Mouse (Mus musculus) embryonic facial prominence, embryonic 15.5 days (tissue): ENCODE results near the gene Tprg. TPM values are rescaled to one million over a fixed set of nuclear protein-coding genes. Genes with fewer than 3 reads are reported as not detected.

Experiments
- ATAC-seq: fragments of 200-750 bp; cut with Nextera tagmentation; 2 replicates; pipeline ENCODE4 v1.8.0; 2017; ENCODE audit warnings: low read depth, moderate TSS enrichment; ENCODE audit not compliant: insufficient number of reproducible peaks, low FRiP score, low TSS enrichment
- H3K27ac ChIP-seq: fragments of 300-500 bp; sonication (generic); replicated peaks from 2 replicates; pipeline ENCODE4 v1.5.1; 2015; ENCODE audit warnings: mild to moderate bottlenecking, inconsistent platforms
- H3K27me3 ChIP-seq: fragments of 300-500 bp; sonication (generic); 2 replicates; pipeline ENCODE4 v1.6.1; 2015; ENCODE audit warnings: inconsistent platforms
- H3K36me3 ChIP-seq: fragments of 300-500 bp; sonication (generic); 2 replicates; pipeline ENCODE4 v1.6.1; 2015; ENCODE audit warnings: mild to moderate bottlenecking, inconsistent platforms
- H3K4me1 ChIP-seq: fragments of 300-500 bp; sonication (generic); 2 replicates; pipeline ENCODE4 v1.6.1; 2015; ENCODE audit warnings: inconsistent platforms
- H3K4me2 ChIP-seq: fragments of 300-500 bp; sonication (generic); replicated peaks from 2 replicates; pipeline ENCODE4 v1.6.1; 2015; ENCODE audit warnings: mild to moderate bottlenecking, inconsistent platforms
- H3K4me3 ChIP-seq: fragments of 300-500 bp; sonication (generic); replicated peaks from 2 replicates; pipeline ENCODE4 v1.5.1; 2015; ENCODE audit warnings: mild to moderate bottlenecking, inconsistent platforms
- H3K9ac ChIP-seq: fragments of 300-500 bp; sonication (generic); 2 replicates; pipeline ENCODE4 v1.6.1; 2015; ENCODE audit warnings: inconsistent platforms
- H3K9me3 ChIP-seq: fragments of 300-500 bp; sonication (generic); replicated peaks from 2 replicates; pipeline ENCODE4 v1.6.1; 2016; ENCODE audit warnings: inconsistent platforms
- WGBS: fragments of 180-500 bp; shearing (Covaris S2); methylation state at CpG from one replicate; pipeline ENCODE4 v1.1.7; 2015; 5-methylcytosine and 5-hydroxymethylcytosine counted together
- polyA plus RNA-seq: library from polyadenylated mRNA; unstranded; fragments of >200 nt; fragmentation: Nextera tagmentation; extraction: Ambion mirVana; gene quantifications from 2 replicates; pipeline ENCODE4 v1.2.1, GENCODE M21; 2015

Tprg gene
- polyA plus RNA-seq, 1 experiment from 2014 or later, result 12.2 TPM

GRCm38 (mm10) chr16:25426261-25426660 lies 139.6 kb downstream of the Tprg start:
- no peak for ATAC-seq
- Histone ChIP-seq H3K4me2 (no peak overlapping the region), H3K4me3 (no peak overlapping the region), H3K4me1 (peaks cover 11% of the 10 kb centered on the region; the same call in 1 of the 2 replicates), H3K27me3 (no peaks in the 10 kb centered on the region), H3K36me3 (no peaks in the 10 kb centered on the region), H3K9me3 (no peaks in the 10 kb centered on the region), H3K9ac (no peak overlapping the region), H3K27ac (no peak overlapping the region)
- WGBS, result 14% methylated on average over 3 of the region's 3 CpGs

- H3K4me2 ChIP-seq, result no peak overlapping the region
- no peak overlapping the region for H3K27ac ChIP-seq
- WGBS, result 22% methylated on average over 2 of the region's 2 CpGs
- H3K27me3 ChIP-seq, result no peaks in the 10 kb centered on the region
- H3K9me3 ChIP-seq, result no peaks in the 10 kb centered on the region
- H3K4me3 ChIP-seq, result no peak overlapping the region
- ATAC-seq, result no peak
- H3K4me1 ChIP-seq, result no peaks in the 10 kb centered on the region
- no peak overlapping the region for H3K9ac ChIP-seq
- no peaks in the 10 kb centered on the region for H3K36me3 ChIP-seq
Measured at GRCm38 (mm10) chr16:25440039-25440438, 153.4 kb downstream of the Tprg start.

- Histone ChIP-seq H3K4me2 (no peak overlapping the region), H3K9ac (no peak overlapping the region), H3K27me3 (no peaks in the 10 kb centered on the region), H3K4me3 (no peak overlapping the region), H3K4me1 (0 out of 2 replicates have a peak, but pooled peaks cover 5% of the 10 kb centered on the region), H3K27ac (no peak overlapping the region), H3K9me3 (no peaks in the 10 kb centered on the region), H3K36me3 (no peaks in the 10 kb centered on the region)
- no peak for ATAC-seq
- WGBS, result 47% methylated on average over 7 of the region's 7 CpGs
Measured at GRCm38 (mm10) chr16:25445580-25445979, 159.0 kb downstream of the Tprg start.

- 61% methylated on average over 3 of the region's 3 CpGs for WGBS
- no peak for ATAC-seq
- Histone ChIP-seq H3K9ac (no peak overlapping the region), H3K4me3 (no peak overlapping the region), H3K27ac (no peak overlapping the region), H3K36me3 (no peaks in the 10 kb centered on the region), H3K4me1 (0 out of 2 replicates have a peak, but pooled peaks cover 5% of the 10 kb centered on the region), H3K9me3 (no peaks in the 10 kb centered on the region), H3K27me3 (no peaks in the 10 kb centered on the region), H3K4me2 (no peak overlapping the region)
Measured at GRCm38 (mm10) chr16:25451511-25451910, 164.9 kb downstream of the Tprg start.

- H3K4me2 ChIP-seq, result no peak overlapping the region
Measured at GRCm38 (mm10) chr16:25464732-25465131, 178.1 kb downstream of the Tprg start.

GRCm38 (mm10) chr16:25465435-25466139 lies 179.0 kb downstream of the Tprg start:
- Histone ChIP-seq H3K36me3 (no peaks in the 10 kb centered on the region), H3K4me2 (no peak overlapping the region), H3K4me3 (no peak overlapping the region), H3K9me3 (no peaks in the 10 kb centered on the region), H3K9ac (no peak overlapping the region), H3K27ac (0 out of 2 replicates have a peak overlapping the region, but pooled peaks have one; percentile 17), H3K4me1 (peaks cover 12% of the 10 kb centered on the region), H3K27me3 (no peaks in the 10 kb centered on the region)
- peak; percentile 34 for ATAC-seq
- 25% methylated on average over 13 of the region's 13 CpGs for WGBS

More at GRCm38 (mm10) chr16:25464732-25465131, 178.1 kb downstream of the Tprg start:
- 61% methylated on average over 4 of the region's 4 CpGs for WGBS
- Histone ChIP-seq H3K27ac (no peak overlapping the region), H3K9ac (no peak overlapping the region), H3K4me3 (no peak overlapping the region), H3K9me3 (no peaks in the 10 kb centered on the region), H3K4me1 (peaks cover 12% of the 10 kb centered on the region), H3K27me3 (no peaks in the 10 kb centered on the region), H3K36me3 (no peaks in the 10 kb centered on the region)
- ATAC-seq, result no peak

GRCm38 (mm10) chr16:25468040-25468439 lies 181.4 kb downstream of the Tprg start:
- Histone ChIP-seq H3K27me3 (no peaks in the 10 kb centered on the region), H3K36me3 (no peaks in the 10 kb centered on the region), H3K4me1 (peaks cover 12% of the 10 kb centered on the region), H3K4me2 (no peak overlapping the region), H3K4me3 (no peak overlapping the region), H3K27ac (no peak overlapping the region), H3K9me3 (no peaks in the 10 kb centered on the region), H3K9ac (no peak overlapping the region)
- no peak for ATAC-seq
- 80% methylated on average over 3 of the region's 3 CpGs for WGBS

GRCm38 (mm10) chr16:25468662-25469061 lies 182.0 kb downstream of the Tprg start:
- Histone ChIP-seq H3K4me3 (no peak overlapping the region), H3K9me3 (no peaks in the 10 kb centered on the region), H3K27ac (no peak overlapping the region), H3K4me2 (no peak overlapping the region), H3K36me3 (no peaks in the 10 kb centered on the region), H3K4me1 (peaks cover 12% of the 10 kb centered on the region), H3K9ac (no peak overlapping the region), H3K27me3 (no peaks in the 10 kb centered on the region)
- no peak for ATAC-seq
- WGBS, result 42% methylated on average over 5 of the region's 5 CpGs
